8 mouse cellular contexts compared by ENCODE assay signal in genomic region chr19:29063577-29064363, GRCm38 (mm10). TPM values are rescaled to one million over a fixed set of nuclear protein-coding genes. Genes with fewer than 3 reads are reported as not detected.
DNase-seq lines count a peak whose midpoint lies in the region; ATAC-seq and TF ChIP-seq lines count a peak whose summit lies in the region.

No protein-coding gene starts in this region.

- intact Hi-C loops in heart, postnatal 10 days (cut with DNase I): loop anchor here (1.0 to 10.0 kb wide), 5 partner anchors 190 to 441 kb away; no protein-coding TSS in a partner anchor

- H3K4me2 ChIP-seq in forebrain, embryonic 13.5 days: peak overlapping the region; percentile 47
- H3K4me2 ChIP-seq in liver, embryonic 16.5 days (ENCODE audit: low read depth, low read length): peak overlapping the region; percentile 79
- H3K4me2 ChIP-seq in neural tube, embryonic 12.5 days (replicated peaks): peak overlapping the region; percentile 46
- peak overlapping the region; percentile 41 for H3K4me2 ChIP-seq in stomach, postnatal 0 days (replicated peaks; ENCODE audit: low read depth)

- no peak overlapping the region for H3K27ac ChIP-seq in forebrain, embryonic 13.5 days
- H3K27ac ChIP-seq in liver, embryonic 16.5 days (ENCODE audit: low read length): peak overlapping the region; percentile 99
- H3K27ac ChIP-seq in neural tube, embryonic 12.5 days: no peak overlapping the region
- peak overlapping the region; percentile 54 for H3K27ac ChIP-seq in stomach, postnatal 0 days (replicated peaks)

- DNase-seq in ES-CJ7 (ENCODE audit: low read depth, low spot score): peak; percentile 86
- DNase-seq in heart, postnatal 10 days: peak; percentile 92 to 96
- peak; percentile 96 to 97 for DNase-seq in kidney, postnatal 4 days
- peak; percentile 98 for DNase-seq in stomach, postnatal 0 days (ENCODE audit: low spot score)

- TF ChIP-seq CTCF in stomach, postnatal 0 days (IDR thresholded peaks at IDR 0.05; ENCODE audit: low read depth): peak; percentile 99

- ATAC-seq in cerebellum, adult (ENCODE audit: insufficient number of reproducible peaks, low FRiP score, low TSS enrichment): peak; percentile 71
- peak; percentile 85 for ATAC-seq in forebrain, embryonic 13.5 days
- ATAC-seq in liver, embryonic 16.5 days (ENCODE audit: low read depth): peak; percentile 64
- ATAC-seq in neural tube, embryonic 12.5 days (ENCODE audit: low FRiP score, low read depth): peak; percentile 81
- peak; percentile 72 for ATAC-seq in stomach, postnatal 0 days (ENCODE audit: low FRiP score, low TSS enrichment)

- 0 out of 2 replicates have a peak, but pooled peaks cover 4% of the 10 kb centered on the region for H3K4me1 ChIP-seq in forebrain, embryonic 13.5 days
- H3K4me1 ChIP-seq in liver, embryonic 16.5 days (ENCODE audit: control insufficient read depth, low read depth, low read length): peaks cover 35% of the 10 kb centered on the region
- 0 out of 2 replicates have a peak, but pooled peaks cover 8% of the 10 kb centered on the region for H3K4me1 ChIP-seq in neural tube, embryonic 12.5 days
- H3K4me1 ChIP-seq in stomach, postnatal 0 days (replicated peaks; ENCODE audit: control insufficient read depth, insufficient read depth): no peaks in the 10 kb centered on the region

- no peak overlapping the region for H3K9ac ChIP-seq in forebrain, embryonic 13.5 days
- peak overlapping the region; percentile 72 for H3K9ac ChIP-seq in liver, embryonic 16.5 days (ENCODE audit: low read depth, low read length)
- no peak overlapping the region for H3K9ac ChIP-seq in neural tube, embryonic 12.5 days
- H3K9ac ChIP-seq in stomach, postnatal 0 days (ENCODE audit: low read length): 0 out of 2 replicates have a peak overlapping the region, but pooled peaks have one; percentile 31

- no peaks in the 10 kb centered on the region for H3K36me3 ChIP-seq in forebrain, embryonic 13.5 days (ENCODE audit: poor library complexity, severe bottlenecking)
- H3K36me3 ChIP-seq in liver, embryonic 16.5 days (ENCODE audit: control insufficient read depth, insufficient read depth): no peaks in the 10 kb centered on the region
- no peaks in the 10 kb centered on the region for H3K36me3 ChIP-seq in neural tube, embryonic 12.5 days
- no peaks in the 10 kb centered on the region for H3K36me3 ChIP-seq in stomach, postnatal 0 days (ENCODE audit: control insufficient read depth, insufficient read depth, low read length)

- TF ChIP-seq EP300 in stomach, postnatal 0 days (optimal IDR thresholded peaks at IDR 0.05): no peak

- no peaks in the 10 kb centered on the region for H3K9me3 ChIP-seq in forebrain, embryonic 13.5 days (replicated peaks)
- H3K9me3 ChIP-seq in liver, embryonic 16.5 days (replicated peaks; ENCODE audit: control insufficient read depth, low read length): no peaks in the 10 kb centered on the region
- H3K9me3 ChIP-seq in neural tube, embryonic 12.5 days: no peaks in the 10 kb centered on the region
- no peaks in the 10 kb centered on the region for H3K9me3 ChIP-seq in stomach, postnatal 0 days (ENCODE audit: control insufficient read depth, low read length)

- H3K4me3 ChIP-seq in forebrain, embryonic 13.5 days: peak overlapping the region; percentile 13; the same call in 1 of the 2 replicates
- H3K4me3 ChIP-seq in liver, embryonic 16.5 days (ENCODE audit: low read depth, low read length): peak overlapping the region; percentile 53
- no peak overlapping the region for H3K4me3 ChIP-seq in neural tube, embryonic 12.5 days
- H3K4me3 ChIP-seq in stomach, postnatal 0 days (ENCODE audit: low read depth, low read length): peak overlapping the region; percentile 15; the same call in 1 of the 2 replicates

- no peaks in the 10 kb centered on the region for H3K27me3 ChIP-seq in forebrain, embryonic 13.5 days
- H3K27me3 ChIP-seq in liver, embryonic 16.5 days (ENCODE audit: control insufficient read depth, insufficient read depth, low read depth, low read length): no peaks in the 10 kb centered on the region
- H3K27me3 ChIP-seq in neural tube, embryonic 12.5 days (replicated peaks): no peaks in the 10 kb centered on the region
- H3K27me3 ChIP-seq in stomach, postnatal 0 days (ENCODE audit: control insufficient read depth, insufficient read depth, low read length): no peaks in the 10 kb centered on the region

- WGBS in forebrain, embryonic 13.5 days: 15% methylated on average over 18 of the region's 18 CpGs
- 8% methylated on average over 18 of the region's 18 CpGs for WGBS in liver, embryonic 16.5 days (ENCODE audit: insufficient replicate concordance)
- WGBS in neural tube, embryonic 12.5 days: 21% methylated on average over 18 of the region's 18 CpGs
- WGBS in stomach, postnatal 0 days: 13% methylated on average over 18 of the region's 18 CpGs

RNA-seq across cellular contexts. Expression of gene Ak3, which starts 16.0 kb away (rescaled TPM):
- polyA plus RNA-seq in forebrain, embryonic 13.5 days (2015; fragmentation: Nextera tagmentation; extraction: Ambion mirVana): 57.7 and 59.5 TPM in 2 replicates
- total RNA-seq in heart, postnatal 10 days (2021): 10 to 100 TPM; 82.7 to 83.3 TPM
- polyA plus RNA-seq in liver, embryonic 16.5 days (2015; fragmentation: Nextera tagmentation; extraction: Ambion mirVana): 42.0 and 47.7 TPM in 2 replicates
- polyA plus RNA-seq in neural tube, embryonic 12.5 days (2016; fragmentation: Nextera tagmentation; extraction: Ambion mirVana): 65.1 and 66.3 TPM in 2 replicates
- 141 and 150 TPM in 2 replicates for polyA plus RNA-seq in stomach, postnatal 0 days (2015; fragmentation: Nextera tagmentation; extraction: Ambion mirVana)

RNA-seq across cellular contexts. Expression of gene Rcl1, which starts 37.4 kb away (rescaled TPM):
- 37.7 and 38.5 TPM in 2 replicates for polyA plus RNA-seq in forebrain, embryonic 13.5 days (2015; fragmentation: Nextera tagmentation; extraction: Ambion mirVana)
- 1 to 10 TPM; 6.5 to 8.2 TPM for total RNA-seq in heart, postnatal 10 days (2021)
- 69.9 and 73.3 TPM in 2 replicates for polyA plus RNA-seq in liver, embryonic 16.5 days (2015; fragmentation: Nextera tagmentation; extraction: Ambion mirVana)
- polyA plus RNA-seq in neural tube, embryonic 12.5 days (2016; fragmentation: Nextera tagmentation; extraction: Ambion mirVana): 36.2 and 38.4 TPM in 2 replicates
- polyA plus RNA-seq in stomach, postnatal 0 days (2015; fragmentation: Nextera tagmentation; extraction: Ambion mirVana): 26.0 and 27.7 TPM in 2 replicates

Comparison
In these comparisons a context has a peak if more than half of its experiments do, and no peak if none do; other contexts are left out.
1. H3K27ac ChIP-seq: peak in liver, embryonic 16.5 days (single experiment) and stomach, postnatal 0 days (single experiment); none in forebrain, embryonic 13.5 days (single experiment) and neural tube, embryonic 12.5 days (single experiment).
2. H3K9ac ChIP-seq: peak in liver, embryonic 16.5 days (single experiment) and stomach, postnatal 0 days (single experiment); none in forebrain, embryonic 13.5 days (single experiment) and neural tube, embryonic 12.5 days (single experiment).
3. Peak in every context shown above with its lines, with median percentiles within 50 percentile points of each other: DNase-seq, ATAC-seq and H3K4me2 ChIP-seq.